Mouse (Mus musculus): Measurements from ENCODE around the gene Cnnm4.

- no peak for TF ChIP-seq CTCF (IDR thresholded peaks at IDR 0.05; ENCODE audit: low read depth, low read length)
- TF ChIP-seq POLR2A (IDR thresholded peaks at IDR 0.05; ENCODE audit: extremely low read depth, insufficient read depth, low read length), result no peak
Measured at GRCm38 (mm10) chr1:36489661-36490060, 18.2 kb downstream of the Cnnm4 start.

All from liver, adult 2 months (tissue).